Mouse (Mus musculus) left cerebral cortex, adult 2 months (tissue): ENCODE data around the gene Vti1a. TPM values are rescaled to one million over a fixed set of nuclear protein-coding genes. Genes with fewer than 3 reads are reported as not detected.

Experiments used
- DNase-seq, 2 experiments: peaks; one replicate each; pipeline ENCODE4 v3.0.0; 2021 to 2022; ENCODE audit warnings: low spot score in 2 of 2, mixed read lengths in 1 of 2; ENCODE audit errors: extremely low spot score in 1 of 2
- H3K27ac ChIP-seq: fragments of 200-600 bp; 2 replicates; pipeline ENCODE4 v1.8.1; 2022
- H3K4me3 ChIP-seq: fragments of 200-600 bp; 2 replicates; pipeline ENCODE4 v1.8.1; 2022
- CTCF ChIP-seq: fragments of 200-600 bp; IDR thresholded peaks from 2 replicates; pipeline ENCODE4 v1.8.1; 2022; ENCODE audit warnings: antibody characterized with exemption, mild to moderate bottlenecking, moderate library complexity
- intact Hi-C: fragments of 180-260 bp; cut with DNase I; formaldehyde crosslinking; loops from one replicate; pipeline ENCODE4 v1.15.1; 2025
- total RNA-seq, 2 experiments: library from RNA; stranded (reverse); gene quantifications; 2 replicates each; pipeline ENCODE4 v1.2.3; 2021

The Vti1a gene
- total RNA-seq, 2 experiments from 2014 or later: 66.2 to 67.0 TPM

DNA sequence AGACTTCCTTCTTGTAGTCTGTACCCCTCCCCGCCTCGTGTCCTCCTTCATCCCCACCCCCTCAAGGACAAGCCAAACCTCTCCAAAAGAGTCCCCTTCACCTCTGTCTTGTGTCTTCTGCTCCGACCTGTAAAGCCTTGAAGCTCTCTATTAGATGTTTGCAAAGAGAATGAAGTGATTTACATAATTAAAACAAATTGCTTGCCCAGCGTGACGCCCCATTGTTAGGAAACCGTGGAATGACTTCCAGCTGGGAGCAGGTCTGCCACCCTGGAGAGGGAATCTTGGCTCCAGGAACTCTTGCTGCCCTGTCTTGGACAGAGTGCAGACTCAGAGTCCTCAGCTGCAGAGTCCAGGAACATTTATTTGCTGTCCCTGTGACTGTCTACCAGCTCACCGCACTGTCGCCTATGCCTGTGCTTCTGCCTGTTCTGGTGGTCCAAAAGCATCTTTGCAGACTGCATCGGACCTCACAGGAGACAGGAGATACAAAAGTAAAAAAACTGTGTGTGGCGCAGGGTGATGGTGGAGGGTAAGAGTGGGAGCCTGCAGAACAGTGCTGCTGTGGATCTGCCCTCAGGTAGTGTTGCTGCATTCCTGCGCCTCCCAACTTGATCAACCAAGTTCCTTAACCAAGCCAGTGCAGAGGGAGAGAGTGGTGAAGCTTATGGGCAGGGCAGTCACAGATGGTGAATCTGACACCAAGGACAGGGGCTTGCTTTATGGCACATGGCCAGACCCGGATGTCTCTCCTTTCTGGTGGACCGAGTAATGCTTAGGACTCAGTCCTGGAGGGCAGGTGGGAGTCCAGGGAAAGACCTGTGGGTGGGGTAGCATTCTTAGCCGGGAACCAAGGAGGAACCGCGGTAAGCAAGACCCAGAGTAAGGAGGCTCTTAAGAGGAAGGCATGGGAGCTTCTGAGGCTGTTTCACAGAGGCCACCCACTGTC, 273.1 kb downstream of the Vti1a start:
- intact Hi-C loops: no loop called here

DNA sequence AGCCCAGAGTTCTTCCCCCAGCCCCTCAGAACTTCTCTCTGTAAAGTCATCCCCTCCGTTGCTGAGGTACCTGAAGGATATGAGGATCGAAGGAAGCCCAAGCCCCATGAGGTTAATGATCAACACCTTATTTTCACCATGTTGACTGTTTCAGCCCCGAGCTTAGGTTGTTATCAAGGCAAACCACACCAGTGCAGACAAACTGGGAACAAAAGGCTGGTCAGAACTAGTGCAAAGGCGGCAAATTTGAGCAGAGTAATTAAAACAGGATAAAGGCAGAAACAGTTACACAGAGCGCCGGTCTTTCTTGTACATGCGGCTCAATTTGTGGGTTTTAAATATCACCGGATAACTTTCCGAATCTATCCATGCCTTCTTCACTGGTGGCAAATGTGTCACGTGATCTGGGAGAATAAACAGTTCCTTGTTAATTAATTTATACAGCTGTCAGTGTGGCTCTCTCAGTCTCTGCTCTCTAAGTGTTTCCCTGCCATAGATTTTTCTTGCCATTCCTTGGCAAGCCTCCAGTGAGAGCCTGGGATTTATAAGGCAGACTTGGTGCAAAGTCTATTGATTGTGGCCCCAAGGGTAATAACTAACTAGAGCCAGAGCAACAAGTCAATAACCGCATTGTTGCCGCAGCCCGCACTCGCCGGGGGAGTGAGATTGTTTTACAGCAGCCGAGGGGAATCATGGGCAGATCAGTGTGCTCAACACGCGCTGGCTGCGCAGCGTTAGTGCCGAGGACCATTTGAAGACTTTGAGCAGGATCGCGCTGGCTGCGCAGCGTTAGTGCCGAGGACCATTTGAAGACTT, 277.0 kb downstream of the Vti1a start:
- no peak for TF ChIP-seq CTCF
- no peak for DNase-seq

More for the DNA sequence above, 273.1 kb downstream of the Vti1a start:
- Histone ChIP-seq H3K27ac (no peak overlapping the region), H3K4me3 (no peak overlapping the region)
- no peak for TF ChIP-seq CTCF
- DNase-seq: no peak

GRCm38 (mm10) chr19:55593729-55594444, 277.8 kb downstream of the Vti1a start:
- DNase-seq: no peak
- intact Hi-C loops: no loop called here
- Histone ChIP-seq H3K4me3 (no peak overlapping the region), H3K27ac (no peak overlapping the region)
- TF ChIP-seq CTCF: no peak

More for the DNA sequence above, 277.0 kb downstream of the Vti1a start:
- H3K4me3 ChIP-seq: no peak overlapping the region
- intact Hi-C loops: no loop called here
- no peak overlapping the region for H3K27ac ChIP-seq

- DNase-seq: no peak
- intact Hi-C loops: no loop called here
- Histone ChIP-seq H3K4me3 (no peak overlapping the region), H3K27ac (no peak overlapping the region)
- TF ChIP-seq CTCF: no peak
Measured at GRCm38 (mm10) chr19:55594451-55594850, 278.4 kb downstream of the Vti1a start.

DNA sequence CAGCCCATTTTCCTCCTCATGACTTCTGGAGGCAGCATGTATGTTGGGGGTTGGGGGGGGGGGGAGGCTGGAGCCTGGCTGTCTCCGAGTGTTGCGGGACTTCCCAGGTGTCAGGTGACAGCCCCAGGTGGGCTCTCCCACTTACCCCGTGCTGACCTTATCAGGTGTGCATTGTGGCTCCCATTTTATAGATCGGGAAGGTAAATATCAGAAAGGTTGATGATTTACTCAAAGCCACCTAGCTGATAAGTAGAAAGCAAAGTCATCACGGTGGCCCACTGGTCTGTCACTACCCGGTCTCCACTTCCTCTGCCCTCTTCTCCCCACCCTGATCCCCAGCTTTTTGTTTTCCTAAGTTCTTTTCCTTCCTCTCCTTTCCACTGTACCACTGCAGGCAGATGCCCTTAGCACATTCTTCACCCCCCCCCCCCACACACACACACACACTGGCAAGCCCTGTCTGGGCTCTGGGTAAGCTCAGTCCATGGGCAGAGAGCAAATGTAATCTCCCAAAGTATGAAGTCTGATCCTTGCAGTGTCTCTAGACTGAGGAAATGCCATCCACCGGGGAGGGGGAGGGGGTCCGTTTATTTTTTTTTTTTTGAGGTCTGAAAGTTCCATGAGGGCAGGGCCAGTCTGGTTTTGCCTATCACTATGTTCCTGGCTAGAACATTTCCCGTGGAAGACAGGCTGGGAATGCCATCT, 280.0 kb downstream of the Vti1a start:
- H3K4me3 ChIP-seq: no peak overlapping the region
- no peak overlapping the region for H3K27ac ChIP-seq
- TF ChIP-seq CTCF: no peak
- DNase-seq: no peak
- intact Hi-C loops: no loop called here

DNA sequence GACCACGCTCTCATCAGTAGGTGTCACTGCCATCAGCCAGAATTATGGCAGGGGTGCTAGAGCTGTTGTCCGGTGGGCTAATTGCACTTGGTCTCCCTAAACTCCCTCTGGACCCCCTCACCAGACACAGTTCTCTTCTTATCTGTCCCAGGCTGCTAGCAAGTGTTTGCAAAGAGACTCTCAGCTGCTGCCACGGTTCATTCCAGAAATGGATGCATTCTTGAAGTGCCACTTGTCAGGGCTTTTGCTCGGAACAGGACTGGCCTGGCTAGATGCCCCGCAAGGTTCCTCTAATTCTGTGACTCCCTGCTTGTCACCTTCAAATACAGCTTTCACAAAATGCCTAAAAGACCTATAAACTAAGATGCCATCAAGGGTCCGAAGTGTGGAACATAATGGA, 280.7 kb downstream of the Vti1a start:
- intact Hi-C loops: no loop called here
- no peak for DNase-seq
- no peak for TF ChIP-seq CTCF

DNA sequence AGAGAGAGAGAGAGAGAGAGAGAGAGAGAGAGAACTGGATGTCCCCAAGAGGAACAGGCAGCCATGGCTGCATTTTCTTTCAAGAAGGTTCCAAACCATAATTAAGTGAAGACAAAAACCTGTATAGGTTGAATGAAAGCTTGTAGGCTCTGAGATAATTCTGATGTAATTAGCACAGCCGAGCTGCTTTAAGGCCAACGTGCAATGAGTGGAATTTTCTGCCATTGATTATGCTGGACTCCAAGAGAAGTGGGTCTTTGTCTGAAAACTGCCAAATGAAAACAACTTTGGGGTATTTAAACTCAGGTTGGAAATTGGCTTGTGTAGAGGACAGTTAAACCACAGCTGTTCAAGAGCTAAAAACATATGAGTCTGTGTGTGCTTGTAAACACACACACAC, 281.2 kb downstream of the Vti1a start:
- no peak for TF ChIP-seq CTCF
- intact Hi-C loops: no loop called here

More for the DNA sequence above, 280.7 kb downstream of the Vti1a start:
- no peak overlapping the region for H3K4me3 ChIP-seq
- no peak overlapping the region for H3K27ac ChIP-seq

GRCm38 (mm10) chr19:55597951-55598350, 281.9 kb downstream of the Vti1a start:
- Histone ChIP-seq H3K4me3 (no peak overlapping the region), H3K27ac (no peak overlapping the region)
- TF ChIP-seq CTCF: no peak
- no peak for DNase-seq
- intact Hi-C loops: no loop called here

More for the DNA sequence above, 281.2 kb downstream of the Vti1a start:
- Histone ChIP-seq H3K27ac (no peak overlapping the region), H3K4me3 (no peak overlapping the region)
- no peak for DNase-seq

GRCm38 (mm10) chr19:55599124-55599523, 283.0 kb downstream of the Vti1a start:
- Histone ChIP-seq H3K4me3 (no peak overlapping the region), H3K27ac (no peak overlapping the region)
- TF ChIP-seq CTCF: no peak
- intact Hi-C loops: no loop called here
- no peak for DNase-seq

- TF ChIP-seq CTCF: no peak
- DNase-seq: no peak
- intact Hi-C loops: no loop called here
- Histone ChIP-seq H3K4me3 (no peak overlapping the region), H3K27ac (no peak overlapping the region)
Measured at GRCm38 (mm10) chr19:55607725-55608124, 291.6 kb downstream of the Vti1a start.

GRCm38 (mm10) chr19:55608858-55609375, 292.8 kb downstream of the Vti1a start:
- DNase-seq: no peak
- intact Hi-C loops: no loop called here
- H3K27ac ChIP-seq: no peak overlapping the region
- H3K4me3 ChIP-seq: no peak overlapping the region
- no peak for TF ChIP-seq CTCF
